Mouse (Mus musculus): Measurements from ENCODE around the gene Upk3bl. TPM values are rescaled to one million over a fixed set of nuclear protein-coding genes. Genes with fewer than 3 reads are reported as not detected.
"Not testable (repeated sequence)": the region's sequence is repeated elsewhere in the genome, so short reads cannot be mapped to it uniquely, and the experiment has no call there.

The Upk3bl gene
- polyA plus RNA-seq, 1 experiment from 2014 or later: 0.22 TPM

DNA sequence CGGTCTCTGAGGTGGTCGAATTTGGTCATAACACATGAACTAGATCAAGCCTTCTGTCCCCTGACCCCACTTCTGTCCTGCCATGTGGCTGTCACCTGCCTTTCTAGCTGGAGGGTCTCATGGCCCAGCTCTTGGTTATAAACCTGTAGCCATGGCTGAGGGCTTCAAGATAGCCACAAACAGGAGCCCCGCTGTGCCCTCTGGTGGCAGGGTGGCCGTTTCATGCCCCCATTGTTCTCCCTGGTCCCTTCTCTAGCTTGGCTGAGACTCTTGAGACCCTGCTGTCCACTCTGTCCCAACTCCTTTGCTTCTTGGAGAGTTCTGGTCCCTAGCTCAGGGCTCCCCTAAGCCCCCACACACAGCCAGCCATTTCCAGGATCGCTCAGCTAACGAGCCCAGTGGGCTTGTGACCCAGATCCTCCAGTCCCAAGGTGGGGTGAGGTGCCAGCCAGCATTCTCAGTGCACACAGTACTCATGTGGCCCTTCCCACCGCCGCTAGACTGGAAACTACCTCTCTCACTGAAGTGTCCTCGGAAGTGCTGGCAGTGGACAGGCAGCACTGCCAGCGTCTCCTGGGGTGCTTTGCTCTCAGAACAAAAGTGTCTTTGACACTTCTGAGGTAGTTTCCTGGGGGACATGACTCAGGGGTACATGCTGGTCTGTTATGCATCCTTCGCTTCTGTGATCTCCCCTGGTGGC lies 26.5 kb upstream of the Upk3bl start:
- peaks cover 36% of the 10 kb centered on the region for H3K36me3 ChIP-seq
- no peak for ATAC-seq (ENCODE audit: low FRiP score, low read depth)

DNA sequence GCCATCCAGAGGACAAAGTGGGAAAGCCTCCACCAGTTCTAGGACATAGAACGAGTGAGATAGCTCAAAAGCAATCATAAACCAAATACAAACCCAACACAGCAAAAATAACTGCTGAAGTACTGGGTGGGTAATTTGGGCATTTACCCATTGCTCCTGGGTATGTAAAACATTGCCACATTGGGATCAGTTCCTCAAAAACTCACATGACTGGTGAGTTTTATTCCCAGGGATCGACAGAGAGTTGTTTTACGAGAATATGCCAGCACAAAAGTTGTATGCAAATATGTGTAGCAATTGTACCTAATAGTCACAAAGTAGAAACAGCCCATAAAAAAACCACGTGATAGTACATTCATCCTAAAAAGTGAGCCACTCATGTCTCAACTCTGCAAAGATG lies 19.4 kb upstream of the Upk3bl start:
- no peak overlapping the region for H3K9ac ChIP-seq
- WGBS: 81% methylated on average over 4 of the region's 4 CpGs
- no peak overlapping the region for H3K4me3 ChIP-seq
- peaks cover 16% of the 10 kb centered on the region for H3K36me3 ChIP-seq
- ATAC-seq (ENCODE audit: low FRiP score, low read depth): no peak
- no peaks in the 10 kb centered on the region for H3K9me3 ChIP-seq
- no peak overlapping the region for H3K4me2 ChIP-seq
- H3K4me1 ChIP-seq (replicated peaks): no peaks in the 10 kb centered on the region
- no peaks in the 10 kb centered on the region for H3K27me3 ChIP-seq
- no peak overlapping the region for H3K27ac ChIP-seq (replicated peaks)

More for the DNA sequence above, 26.5 kb upstream of the Upk3bl start:
- 80% methylated on average over 11 of the region's 11 CpGs for WGBS
- Histone ChIP-seq H3K9me3 (no peaks in the 10 kb centered on the region), H3K9ac (no peak overlapping the region), H3K27ac (replicated peaks) (no peak overlapping the region), H3K4me2 (no peak overlapping the region), H3K4me1 (replicated peaks) (no peaks in the 10 kb centered on the region), H3K27me3 (no peaks in the 10 kb centered on the region), H3K4me3 (no peak overlapping the region)

DNA sequence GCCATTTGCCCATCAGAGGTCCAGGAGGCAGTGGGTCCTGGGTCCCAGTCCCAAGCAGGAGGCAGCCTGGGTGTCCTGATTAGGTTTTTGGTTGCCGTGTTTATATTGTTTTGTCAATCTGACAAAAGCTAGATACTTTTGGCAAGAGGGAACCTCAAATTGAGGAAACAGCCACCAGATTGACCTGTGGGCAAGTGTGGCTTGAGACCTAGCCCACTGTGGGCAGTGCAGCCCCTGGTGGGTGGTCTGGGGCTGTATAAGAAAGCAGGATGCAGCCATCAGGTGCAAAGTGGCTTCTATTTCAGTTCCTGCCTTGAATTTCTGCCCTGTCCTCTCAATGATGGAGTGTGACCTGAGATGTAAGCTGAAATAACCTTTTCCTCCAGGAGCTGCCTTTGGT lies 19.0 kb upstream of the Upk3bl start:
- no peaks in the 10 kb centered on the region for H3K27me3 ChIP-seq
- H3K27ac ChIP-seq (replicated peaks): no peak overlapping the region
- H3K36me3 ChIP-seq: peaks cover 16% of the 10 kb centered on the region
- 82% methylated on average over 1 of the region's 1 CpGs for WGBS
- H3K9ac ChIP-seq: no peak overlapping the region
- no peak overlapping the region for H3K4me3 ChIP-seq
- no peaks in the 10 kb centered on the region for H3K4me1 ChIP-seq (replicated peaks)
- H3K4me2 ChIP-seq: no peak overlapping the region
- H3K9me3 ChIP-seq: no peaks in the 10 kb centered on the region
- no peak for ATAC-seq (ENCODE audit: low FRiP score, low read depth)

DNA sequence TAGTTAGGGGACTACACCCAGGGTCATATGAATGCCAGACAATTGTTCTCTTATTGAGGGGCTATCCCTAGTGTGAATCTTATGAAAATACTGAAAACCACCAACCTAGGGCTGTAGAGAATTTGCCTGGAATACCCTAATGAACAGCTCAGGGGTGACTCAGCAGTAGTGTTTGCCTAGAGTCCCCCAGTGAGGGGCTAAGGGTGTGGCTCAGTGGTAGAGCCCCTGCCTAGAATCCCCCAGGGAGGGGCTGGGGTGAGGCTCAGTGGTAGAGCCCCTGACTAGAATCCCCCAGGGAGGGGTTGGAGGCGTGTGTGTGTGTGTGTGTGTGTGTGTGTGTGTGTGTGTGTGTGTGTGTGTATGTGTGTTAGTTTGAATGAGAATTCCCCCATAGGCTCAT lies 17.6 kb upstream of the Upk3bl start:
- no peak for ATAC-seq (ENCODE audit: low FRiP score, low read depth)
- Histone ChIP-seq H3K27ac (replicated peaks) (no peak overlapping the region), H3K36me3 (0 out of 2 replicates have a peak, but pooled peaks cover 5% of the 10 kb centered on the region), H3K4me3 (no peak overlapping the region), H3K9me3 (no peaks in the 10 kb centered on the region), H3K4me1 (replicated peaks) (no peaks in the 10 kb centered on the region), H3K27me3 (no peaks in the 10 kb centered on the region), H3K4me2 (no peak overlapping the region), H3K9ac (no peak overlapping the region)
- 80% methylated on average over 1 of the region's 1 CpGs for WGBS

DNA sequence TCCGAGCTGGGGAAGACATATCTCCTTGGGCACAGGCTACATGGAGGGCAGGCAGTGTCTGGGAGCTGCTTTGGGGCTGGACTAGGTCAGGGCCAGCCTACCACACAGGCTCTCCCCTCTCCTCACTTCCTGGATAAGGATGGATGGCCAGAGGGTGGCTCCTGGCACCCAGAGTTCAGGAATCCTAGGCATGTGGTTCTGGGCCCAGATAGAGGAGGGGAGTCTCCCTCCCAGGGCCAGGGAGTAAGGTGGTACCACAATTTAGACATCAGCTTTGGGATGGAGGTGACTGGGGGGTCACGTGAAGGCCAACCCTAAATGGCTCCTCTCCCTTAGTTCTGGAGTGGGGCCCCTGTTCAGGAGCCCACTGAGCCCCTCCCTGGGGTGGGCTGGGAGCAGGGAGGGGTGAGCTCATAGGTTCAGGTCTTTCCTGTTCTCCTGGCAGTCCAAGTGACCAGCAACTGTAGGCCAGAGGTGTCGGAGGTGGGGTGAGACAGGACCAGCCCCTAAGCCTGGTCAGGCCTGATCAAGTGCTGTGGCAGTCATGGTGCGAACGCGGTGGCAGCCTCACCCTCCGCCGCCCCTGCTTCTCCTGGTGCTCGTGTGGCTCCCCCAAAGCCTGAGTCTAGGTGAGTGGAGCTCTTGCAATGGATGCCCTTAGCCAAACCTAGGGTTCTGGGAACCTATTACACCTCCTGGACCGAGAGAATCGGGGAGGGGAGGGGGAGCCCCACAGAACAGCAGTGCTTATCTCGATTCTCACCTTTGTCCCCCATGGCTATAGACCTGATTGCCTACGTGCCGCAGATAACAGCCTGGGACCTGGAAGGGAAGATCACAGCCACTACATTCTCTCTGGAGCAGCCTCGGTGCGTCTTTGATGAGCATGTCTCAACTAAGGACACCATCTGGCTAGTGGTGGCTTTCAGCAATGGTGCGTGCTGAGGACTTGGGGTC lies 15.8 kb upstream of the Upk3bl start, which contains the start of gene Upk3b:
Gene Upk3b, plus strand, starts transcription at position 239 of the 957 bp plus-strand sequence.
- 89% methylated on average over 17 of the region's 17 CpGs for WGBS

DNA sequence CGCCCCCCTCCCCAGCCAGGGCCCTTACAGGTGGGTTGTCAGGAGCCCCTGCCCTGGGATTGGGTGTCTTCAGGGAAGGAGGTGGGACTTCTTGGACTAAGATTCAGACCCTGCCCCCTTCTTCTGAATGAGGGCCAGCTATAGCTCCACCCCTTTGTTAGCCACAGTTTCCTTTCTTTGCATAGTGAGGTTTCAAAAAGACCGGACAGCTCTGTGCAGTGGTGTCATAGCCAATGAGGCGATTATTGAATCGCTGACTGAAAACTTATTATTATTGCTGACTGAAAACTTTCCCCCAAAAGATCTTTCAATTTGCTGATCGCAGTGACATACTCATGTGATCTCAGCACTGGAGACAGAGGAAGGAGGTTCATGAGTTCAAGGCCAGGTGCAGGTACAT lies 14.1 kb upstream of the Upk3bl start:
- Histone ChIP-seq H3K27ac (replicated peaks) (no peak overlapping the region), H3K9me3 (no peaks in the 10 kb centered on the region), H3K36me3 (no peaks in the 10 kb centered on the region), H3K4me3 (no peak overlapping the region), H3K27me3 (no peaks in the 10 kb centered on the region), H3K4me1 (replicated peaks) (no peaks in the 10 kb centered on the region), H3K9ac (no peak overlapping the region), H3K4me2 (no peak overlapping the region)
- WGBS: 44% methylated on average over 5 of the region's 5 CpGs
- ATAC-seq (ENCODE audit: low FRiP score, low read depth): no peak; the same call in 1 of the 2 replicates

More for the DNA sequence above, 15.8 kb upstream of the Upk3bl start, which contains the start of gene Upk3b:
- no peak for ATAC-seq (ENCODE audit: low FRiP score, low read depth)
- Histone ChIP-seq H3K4me2 (no peak within 1 kb of the TSS), H3K9ac (no peak within 1 kb of the TSS), H3K4me3 (no peak within 1 kb of the TSS), H3K4me1 (replicated peaks) (no peaks in the 10 kb centered on the region), H3K27ac (replicated peaks) (no peak within 1 kb of the TSS), H3K36me3 (no peaks in the 10 kb centered on the region), H3K9me3 (no peaks in the 10 kb centered on the region), H3K27me3 (no peaks in the 10 kb centered on the region)

DNA sequence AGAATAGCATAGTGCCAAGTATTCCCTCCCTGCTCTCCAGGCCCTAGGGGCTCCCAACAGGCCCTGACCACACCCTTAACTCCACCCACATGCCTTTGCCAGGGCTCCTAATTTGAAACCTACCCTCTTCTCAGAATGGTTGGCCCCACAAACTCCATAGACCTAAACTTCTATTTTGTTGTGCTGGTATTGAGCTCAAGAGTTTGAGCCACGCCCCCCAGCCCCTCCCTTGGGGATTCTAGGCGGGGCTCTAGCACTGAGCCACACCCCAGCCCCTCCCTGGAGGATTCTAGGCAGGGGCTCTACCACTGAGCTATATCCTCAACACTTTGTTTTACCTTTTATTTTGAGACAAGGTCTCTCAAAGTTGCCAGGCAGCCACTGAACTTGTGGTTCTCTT lies 13.0 kb upstream of the Upk3bl start:
- Histone ChIP-seq H3K27me3 (no peaks in the 10 kb centered on the region), H3K4me3 (no peak overlapping the region), H3K36me3 (no peaks in the 10 kb centered on the region), H3K9ac (no peak overlapping the region), H3K27ac (replicated peaks) (no peak overlapping the region), H3K4me2 (no peak overlapping the region), H3K4me1 (replicated peaks) (0 out of 2 replicates have a peak, but pooled peaks cover 2% of the 10 kb centered on the region), H3K9me3 (no peaks in the 10 kb centered on the region)
- no peak for ATAC-seq (ENCODE audit: low FRiP score, low read depth)
- 43% methylated on average over 2 of the region's 2 CpGs for WGBS

DNA sequence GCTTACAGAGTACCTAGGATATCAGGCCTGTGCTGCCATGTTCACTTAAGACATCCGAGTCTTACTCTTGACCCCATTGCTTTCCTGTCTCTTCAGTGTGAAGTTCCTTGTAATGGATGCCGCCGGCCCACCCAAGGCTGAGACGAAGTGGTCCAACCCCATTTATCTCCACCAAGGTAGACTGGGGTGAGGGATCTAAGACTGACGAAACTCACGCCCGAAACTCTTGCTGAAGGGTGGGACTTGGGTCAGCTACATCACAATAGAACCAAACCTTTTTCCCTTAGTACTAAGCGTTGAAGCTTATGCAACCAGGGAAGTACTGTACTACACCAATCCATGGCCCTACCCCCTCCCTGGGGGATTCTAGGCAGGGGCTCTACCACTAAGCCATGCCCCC lies 12.6 kb upstream of the Upk3bl start:
- Histone ChIP-seq H3K9me3 (no peaks in the 10 kb centered on the region), H3K4me3 (no peak overlapping the region), H3K27me3 (no peaks in the 10 kb centered on the region), H3K27ac (replicated peaks) (no peak overlapping the region), H3K36me3 (no peaks in the 10 kb centered on the region), H3K4me1 (replicated peaks) (0 out of 2 replicates have a peak, but pooled peaks cover 2% of the 10 kb centered on the region), H3K4me2 (no peak overlapping the region), H3K9ac (no peak overlapping the region)
- WGBS: 97% methylated on average over 8 of the region's 8 CpGs
- no peak for ATAC-seq (ENCODE audit: low FRiP score, low read depth)

DNA sequence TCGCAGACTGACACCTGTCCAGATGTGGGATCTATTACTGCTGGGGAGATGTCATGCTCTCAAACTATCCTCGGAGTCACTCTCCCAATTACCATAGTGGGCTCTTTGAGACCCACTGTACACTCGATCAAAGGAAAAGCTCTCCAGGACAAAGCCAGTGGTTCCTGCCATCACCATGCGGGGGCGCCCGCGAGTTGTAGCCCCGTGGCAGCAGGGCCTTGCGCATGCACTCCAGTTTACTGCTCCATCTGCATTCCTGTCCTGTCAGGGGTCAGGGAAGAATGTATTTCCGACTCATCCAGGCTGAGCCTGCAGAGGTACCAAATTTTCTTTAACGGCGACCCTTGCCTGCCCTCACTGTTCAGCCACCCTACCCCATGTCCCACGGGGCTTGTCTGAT lies 9.4 kb upstream of the Upk3bl start:
- Histone ChIP-seq H3K27ac (replicated peaks) (no peak overlapping the region), H3K4me3 (no peak overlapping the region), H3K9me3 (no peaks in the 10 kb centered on the region), H3K4me1 (replicated peaks) (0 out of 2 replicates have a peak, but pooled peaks cover 2% of the 10 kb centered on the region), H3K9ac (no peak overlapping the region), H3K36me3 (no peaks in the 10 kb centered on the region), H3K27me3 (no peaks in the 10 kb centered on the region), H3K4me2 (no peak overlapping the region)
- WGBS: 69% methylated on average over 13 of the region's 13 CpGs
- ATAC-seq (ENCODE audit: low FRiP score, low read depth): no peak

DNA sequence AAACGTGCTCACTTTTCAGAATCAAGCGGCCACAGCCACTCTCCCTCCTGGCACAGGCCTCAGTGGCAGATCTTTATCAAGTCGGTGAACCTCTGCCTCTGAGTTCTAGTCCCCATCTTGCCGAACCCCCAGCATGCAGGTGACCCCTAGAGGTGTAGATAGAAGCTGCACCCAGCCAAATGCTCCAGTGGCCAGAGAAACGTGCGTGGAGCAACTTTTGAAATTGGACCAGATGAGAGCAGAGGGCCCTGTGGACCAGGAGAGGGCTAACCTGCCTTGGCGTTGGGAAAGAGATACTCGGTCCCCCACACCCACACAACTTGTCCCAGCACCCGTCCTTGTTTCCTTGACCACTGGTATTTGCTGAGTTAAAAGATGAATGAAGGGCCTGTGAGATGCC lies 8.9 kb upstream of the Upk3bl start:
- 0 out of 2 replicates have a peak, but pooled peaks cover 2% of the 10 kb centered on the region for H3K4me1 ChIP-seq (replicated peaks)
- no peaks in the 10 kb centered on the region for H3K27me3 ChIP-seq
- no peak overlapping the region for H3K9ac ChIP-seq
- H3K9me3 ChIP-seq: no peaks in the 10 kb centered on the region
- H3K27ac ChIP-seq (replicated peaks): no peak overlapping the region
- ATAC-seq (ENCODE audit: low FRiP score, low read depth): no peak
- 43% methylated on average over 9 of the region's 9 CpGs for WGBS
- no peak overlapping the region for H3K4me3 ChIP-seq
- no peak overlapping the region for H3K4me2 ChIP-seq
- H3K36me3 ChIP-seq: no peaks in the 10 kb centered on the region

DNA sequence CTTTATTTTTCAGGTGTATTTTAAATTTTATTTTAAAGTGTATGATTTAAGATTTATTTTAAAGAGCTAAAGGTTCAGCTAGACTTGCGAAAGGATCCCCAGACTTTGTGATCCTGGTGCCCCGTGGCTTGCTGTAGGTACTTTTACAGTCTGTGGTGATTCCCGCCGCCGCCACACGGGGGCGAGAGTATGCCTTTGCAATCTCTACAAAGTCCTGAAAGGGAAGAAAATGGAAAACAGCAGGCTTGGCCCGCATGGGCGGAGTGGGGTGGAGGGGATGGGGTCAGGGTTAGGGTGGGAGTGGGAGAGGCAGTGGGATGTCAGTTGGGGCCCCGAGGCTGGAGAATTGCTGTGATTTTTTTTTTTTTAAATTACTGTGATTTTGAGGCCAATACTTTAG lies 8.3 kb upstream of the Upk3bl start:
- no peak overlapping the region for H3K27ac ChIP-seq (replicated peaks)
- WGBS: 2% methylated on average over 10 of the region's 10 CpGs
- H3K9ac ChIP-seq: no peak overlapping the region
- H3K4me1 ChIP-seq (replicated peaks): peaks cover 2% of the 10 kb centered on the region; the same call in 1 of the 2 replicates
- no peak for ATAC-seq (ENCODE audit: low FRiP score, low read depth)
- H3K27me3 ChIP-seq: no peaks in the 10 kb centered on the region
- H3K9me3 ChIP-seq: no peaks in the 10 kb centered on the region
- H3K4me2 ChIP-seq: no peak overlapping the region
- H3K4me3 ChIP-seq: no peak overlapping the region
- H3K36me3 ChIP-seq: no peaks in the 10 kb centered on the region

DNA sequence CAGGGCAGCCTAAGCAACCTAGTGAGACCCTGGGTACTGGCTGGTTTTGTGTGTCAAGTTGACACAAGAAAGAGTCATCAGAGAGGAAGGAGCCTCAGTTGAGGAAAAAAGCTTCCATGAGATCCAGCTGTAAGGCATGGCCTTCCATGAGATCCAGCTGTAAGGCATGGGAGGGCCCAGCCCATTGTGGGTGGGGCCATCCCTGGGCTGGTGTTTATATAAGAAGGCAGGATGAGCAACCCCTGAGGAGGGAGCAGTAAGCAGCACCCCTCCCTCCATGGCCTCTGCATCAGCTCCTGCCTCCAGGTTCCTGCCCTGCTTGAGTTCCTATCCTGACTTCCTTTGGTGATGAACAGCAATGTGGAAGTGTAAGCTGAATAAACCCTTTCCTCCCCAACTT lies 5.8 kb upstream of the Upk3bl start:
- H3K9me3 ChIP-seq; H3K36me3 ChIP-seq; H3K4me2 ChIP-seq; H3K9ac ChIP-seq; H3K27me3 ChIP-seq; H3K27ac ChIP-seq (replicated peaks); H3K4me3 ChIP-seq; ATAC-seq (ENCODE audit: low FRiP score, low read depth): not testable (repeated sequence)
- H3K4me1 ChIP-seq (replicated peaks): peaks cover 11% of the 10 kb centered on the region
